Mouse (Mus musculus) frontal cortex, postnatal 36 days (tissue): ENCODE measurements around the gene Olfr1105.

ENCODE experiments used
- DNase-seq, 2 experiments: peaks; one replicate each; pipeline ENCODE4 v3.0.0; 2022; ENCODE audit warnings: low spot score in 2 of 2

Gene Olfr1105

GRCm38 (mm10) chr2:87036431-87036830, at the start of gene Olfr1105:
Olfr1105 (minus strand) TSS chr2:87036531.
- DNase-seq, result no peak

- no peak for DNase-seq
Measured at GRCm38 (mm10) chr2:87075717-87076116, 39.4 kb upstream of the Olfr1105 start, which contains the start of gene Olfr1107. Olfr1107 (minus strand) TSS chr2:87075817.

- no peak for DNase-seq
Measured at GRCm38 (mm10) chr2:87052173-87052572, 15.8 kb upstream of the Olfr1105 start, which contains the start of gene Olfr1106. Olfr1106 (minus strand) TSS chr2:87052273.

GRCm38 (mm10) chr2:87026980-87027379, 9.4 kb downstream of the Olfr1105 start, which contains the start of gene Olfr1104:
Olfr1104 (minus strand) TSS chr2:87027080.
- no peak for DNase-seq

GRCm38 (mm10) chr2:86998098-86998497, 38.2 kb downstream of the Olfr1105 start, which contains the start of gene Olfr1102:
Olfr1102 (plus strand) TSS chr2:86998398.
- DNase-seq, result no peak

GRCm38 (mm10) chr2:86991121-86991520, 45.2 kb downstream of the Olfr1105 start, which contains the start of gene Olfr1101:
Olfr1101 (minus strand) TSS chr2:86991221.
- no peak for DNase-seq
